Mouse (Mus musculus): Measurements from ENCODE around the gene F830045P16Rik. TPM values are rescaled to one million over a fixed set of nuclear protein-coding genes. Genes with fewer than 3 reads are reported as not detected.

The F830045P16Rik gene
- 0.41 and 0.70 TPM in 2 replicates for polyA plus RNA-seq (2015; fragmentation: Nextera tagmentation; extraction: Ambion mirVana)

DNA sequence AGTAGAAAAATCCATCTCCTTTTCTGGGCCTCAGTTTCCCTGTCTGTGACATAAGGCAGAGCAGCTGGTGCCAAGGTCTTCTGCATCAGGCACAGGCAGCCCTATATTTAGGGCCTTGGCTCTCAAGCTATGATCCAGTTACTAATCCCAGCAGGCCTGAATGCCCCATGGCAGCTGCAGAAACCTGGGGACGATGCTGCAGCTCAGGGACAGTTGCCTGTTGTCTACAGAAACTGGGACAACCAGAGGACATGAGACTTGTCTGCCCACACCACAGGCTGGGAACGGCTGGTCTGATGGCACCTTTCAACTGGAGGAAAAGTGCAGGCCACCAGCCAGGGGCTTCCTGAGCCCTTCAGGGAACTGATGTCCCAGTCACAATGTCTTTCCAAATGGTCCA is at the start of gene F830045P16Rik:
Gene F830045P16Rik (minus strand): TSS at position 226 of the 400 bp plus-strand sequence.
- no peaks in the 10 kb centered on the region for H3K27me3 ChIP-seq
- H3K4me3 ChIP-seq, result no peak within 1 kb of the TSS
- H3K4me2 ChIP-seq, result no peak within 1 kb of the TSS
- 47% methylated on average over 2 of the region's 2 CpGs for WGBS
- H3K27ac ChIP-seq, result no peak within 1 kb of the TSS
- H3K36me3 ChIP-seq, result no peaks in the 10 kb centered on the region
- ATAC-seq (ENCODE audit: insufficient number of reproducible peaks, low FRiP score, low TSS enrichment, low read depth), result 0 out of 2 replicates have a peak, but pooled peaks have one; percentile 52
- H3K9ac ChIP-seq, result no peak within 1 kb of the TSS
- H3K4me1 ChIP-seq, result peaks cover 8% of the 10 kb centered on the region
- H3K9me3 ChIP-seq, result no peaks in the 10 kb centered on the region

DNA sequence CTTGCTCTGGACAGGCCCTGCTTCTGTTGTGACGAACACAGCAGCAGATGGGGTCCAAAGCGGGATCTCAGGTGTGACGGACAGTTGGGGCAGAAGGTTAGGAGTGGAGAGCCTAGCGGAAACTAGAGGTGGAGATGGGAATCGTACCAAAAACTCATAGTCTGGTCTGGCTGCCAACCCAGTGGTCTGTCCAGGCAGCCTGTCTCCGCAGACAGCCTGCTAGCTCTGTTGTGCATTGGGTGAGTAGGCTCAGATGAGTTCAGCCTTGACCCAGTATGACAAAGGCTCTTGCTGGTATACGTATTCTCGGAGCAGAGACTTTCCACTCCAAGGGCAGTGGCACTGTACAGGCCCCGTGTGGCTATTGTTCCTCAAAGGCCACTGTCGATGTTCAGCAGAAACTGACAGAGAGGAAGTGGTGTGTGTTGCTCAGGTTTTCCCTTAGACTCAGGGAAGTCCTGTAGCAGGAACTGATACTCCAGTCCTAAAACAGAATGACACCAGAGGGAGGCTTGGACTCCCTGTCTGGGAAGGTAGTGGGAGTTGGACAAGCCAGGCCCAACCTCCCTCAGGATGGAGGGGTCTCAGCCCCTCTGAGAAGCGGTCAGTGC is 49.6 kb upstream of the F830045P16Rik start:
- Histone ChIP-seq H3K9me3 (no peaks in the 10 kb centered on the region), H3K4me1 (no peaks in the 10 kb centered on the region), H3K9ac (no peak overlapping the region), H3K36me3 (no peaks in the 10 kb centered on the region), H3K4me3 (no peak overlapping the region), H3K27ac (no peak overlapping the region), H3K27me3 (no peaks in the 10 kb centered on the region), H3K4me2 (no peak overlapping the region)
- WGBS, result 81% methylated on average over 11 of the region's 11 CpGs
- no peak for ATAC-seq (ENCODE audit: insufficient number of reproducible peaks, low FRiP score, low TSS enrichment, low read depth)

DNA sequence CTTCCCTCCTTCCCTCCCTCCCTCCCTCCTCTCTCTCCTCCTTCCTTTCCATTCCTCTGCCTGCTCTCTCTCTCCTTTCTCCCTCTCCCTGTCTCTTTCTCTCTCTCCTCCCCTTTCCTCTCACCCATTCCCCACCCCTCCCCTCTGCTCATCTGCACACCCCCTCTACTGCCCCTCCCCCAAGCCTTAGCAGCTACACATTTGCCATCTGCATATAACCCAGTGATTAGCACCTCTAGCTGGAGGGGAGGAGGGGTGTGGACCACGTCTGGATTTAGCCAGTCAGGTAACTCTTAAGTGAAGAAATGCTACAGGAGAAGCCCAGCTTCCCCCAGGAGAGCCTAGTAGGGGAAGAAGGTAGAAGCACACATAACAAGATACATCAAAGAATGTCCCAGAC is 48.5 kb upstream of the F830045P16Rik start:
- Histone ChIP-seq H3K27me3 (no peaks in the 10 kb centered on the region), H3K4me1 (no peaks in the 10 kb centered on the region), H3K4me3 (no peak overlapping the region), H3K36me3 (no peaks in the 10 kb centered on the region), H3K9ac (no peak overlapping the region), H3K27ac (no peak overlapping the region), H3K9me3 (no peaks in the 10 kb centered on the region), H3K4me2 (no peak overlapping the region)
- no peak for ATAC-seq (ENCODE audit: insufficient number of reproducible peaks, low FRiP score, low TSS enrichment, low read depth)
- 12% methylated on average over 1 of the region's 1 CpGs for WGBS

DNA sequence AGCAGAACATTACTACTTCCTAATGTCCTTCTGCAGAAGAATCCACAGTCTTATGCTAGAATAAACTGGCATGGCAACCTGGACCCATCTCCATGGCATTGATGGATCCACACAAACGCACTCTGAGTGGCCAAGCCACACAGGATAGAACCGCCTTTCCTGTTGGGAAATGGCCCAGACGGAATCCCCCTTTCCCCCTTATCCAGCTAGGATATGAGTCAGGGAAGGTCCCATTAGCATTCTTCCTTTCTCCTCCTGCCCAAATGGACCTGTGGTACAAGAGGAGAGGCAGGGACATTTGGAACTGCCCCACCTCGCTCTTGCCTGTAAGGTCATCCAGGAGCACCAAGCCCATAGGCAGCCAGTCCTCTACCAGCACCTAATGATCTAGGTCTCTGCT is 45.9 kb upstream of the F830045P16Rik start:
- 86% methylated on average over 4 of the region's 4 CpGs for WGBS
- no peak for ATAC-seq (ENCODE audit: insufficient number of reproducible peaks, low FRiP score, low TSS enrichment, low read depth)
- H3K4me2 ChIP-seq, result no peak overlapping the region
- H3K9me3 ChIP-seq, result no peaks in the 10 kb centered on the region
- H3K27ac ChIP-seq, result no peak overlapping the region
- H3K36me3 ChIP-seq, result no peaks in the 10 kb centered on the region
- H3K4me1 ChIP-seq, result no peaks in the 10 kb centered on the region
- no peak overlapping the region for H3K9ac ChIP-seq
- no peak overlapping the region for H3K4me3 ChIP-seq
- H3K27me3 ChIP-seq, result no peaks in the 10 kb centered on the region; the same call in 1 of the 2 replicates

DNA sequence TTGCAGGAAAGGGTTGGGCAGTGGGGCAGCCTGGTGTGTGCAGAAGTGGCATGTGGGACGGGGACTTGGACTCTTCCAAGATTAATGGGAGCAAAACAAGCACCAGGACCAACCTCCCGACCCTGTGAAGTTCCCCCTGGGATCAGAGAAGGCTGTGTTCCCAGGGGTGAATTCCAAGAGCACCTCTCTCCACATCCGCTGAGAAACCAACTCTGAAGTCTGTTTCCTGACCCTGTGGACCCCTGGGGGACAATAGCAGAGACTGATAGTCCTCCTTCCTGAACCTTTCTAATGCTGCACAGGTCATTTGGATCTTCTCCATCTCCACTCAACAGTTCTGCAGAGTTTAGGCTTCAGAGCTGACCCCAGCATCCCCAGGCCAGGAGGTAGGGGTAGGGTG is 45.4 kb upstream of the F830045P16Rik start:
- Histone ChIP-seq H3K4me1 (no peaks in the 10 kb centered on the region), H3K4me3 (no peak overlapping the region), H3K27me3 (no peaks in the 10 kb centered on the region; the same call in 1 of the 2 replicates), H3K4me2 (no peak overlapping the region), H3K27ac (no peak overlapping the region), H3K9ac (no peak overlapping the region), H3K36me3 (no peaks in the 10 kb centered on the region), H3K9me3 (no peaks in the 10 kb centered on the region)
- 47% methylated on average over 3 of the region's 3 CpGs for WGBS
- no peak for ATAC-seq (ENCODE audit: insufficient number of reproducible peaks, low FRiP score, low TSS enrichment, low read depth)

DNA sequence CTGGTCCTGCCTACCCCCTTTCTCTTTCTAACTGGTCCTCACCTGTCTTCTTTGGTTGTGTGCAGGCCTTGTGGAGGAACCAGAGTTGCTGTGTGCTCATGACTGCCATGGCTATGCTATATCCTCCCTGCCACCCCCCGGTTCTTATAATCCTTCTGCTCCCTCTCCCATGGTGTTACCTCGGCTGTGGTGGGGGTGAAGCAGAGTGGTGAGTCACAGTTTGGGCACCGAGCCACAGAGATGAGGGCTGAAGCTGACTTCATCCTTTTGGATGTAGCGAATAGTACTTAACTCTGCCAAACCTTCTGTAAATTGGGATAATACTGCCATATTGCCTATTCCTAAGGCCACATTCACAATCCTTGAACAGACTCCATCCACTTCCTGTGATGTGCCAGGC is 44.3 kb upstream of the F830045P16Rik start:
- H3K27ac ChIP-seq, result no peak overlapping the region
- 58% methylated on average over 4 of the region's 4 CpGs for WGBS
- no peaks in the 10 kb centered on the region for H3K36me3 ChIP-seq

DNA sequence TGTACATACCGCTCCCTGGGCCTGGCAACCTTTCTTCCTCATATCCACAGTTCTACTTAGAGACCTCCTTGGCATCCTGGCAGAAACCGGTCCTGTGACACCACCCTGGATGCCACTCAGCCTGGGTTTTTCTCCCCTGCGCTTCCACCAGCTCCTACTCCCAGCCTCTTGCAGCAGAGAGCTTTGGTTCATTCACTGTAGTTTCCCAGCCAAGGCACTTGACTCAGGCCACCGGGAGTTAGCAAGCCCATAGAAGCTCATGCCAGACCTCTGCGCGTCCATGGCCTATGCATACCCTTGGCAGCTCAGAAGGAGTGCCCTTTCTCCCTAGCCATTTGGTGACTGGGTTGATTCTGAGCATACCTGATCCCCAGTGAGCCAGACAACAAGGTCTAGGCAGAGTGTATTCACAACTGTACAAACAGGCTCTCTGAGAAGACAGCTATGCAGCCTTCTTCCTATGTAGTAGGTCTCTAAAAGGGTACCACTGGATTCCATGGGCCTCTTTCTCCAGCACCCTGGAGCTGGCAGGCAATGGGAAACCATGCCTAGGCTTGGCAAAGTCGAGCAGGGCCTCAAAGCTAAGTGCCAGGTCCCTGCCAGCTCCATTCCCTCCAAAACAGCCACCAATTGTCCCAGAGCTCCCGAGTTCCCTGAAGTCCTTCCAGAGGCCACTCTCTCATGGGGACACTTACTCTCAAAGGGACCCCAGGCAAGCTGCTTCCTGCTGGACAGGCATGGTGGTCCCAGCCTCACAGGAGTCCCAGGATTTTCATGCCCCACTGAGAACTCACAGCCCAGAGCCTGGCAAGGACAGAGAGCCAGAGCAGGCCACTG is 40.4 kb upstream of the F830045P16Rik start:
- Histone ChIP-seq H3K9me3 (no peaks in the 10 kb centered on the region), H3K4me1 (peaks cover 6% of the 10 kb centered on the region; the same call in 1 of the 2 replicates)

More for the DNA sequence above, 44.3 kb upstream of the F830045P16Rik start:
- no peak overlapping the region for H3K9ac ChIP-seq
- no peak for ATAC-seq (ENCODE audit: insufficient number of reproducible peaks, low FRiP score, low TSS enrichment, low read depth)
- H3K4me3 ChIP-seq, result no peak overlapping the region
- H3K9me3 ChIP-seq, result no peaks in the 10 kb centered on the region
- H3K27me3 ChIP-seq, result peaks cover under 1% of the 10 kb centered on the region; the same call in 1 of the 2 replicates
- H3K4me2 ChIP-seq, result no peak overlapping the region
- H3K4me1 ChIP-seq, result no peaks in the 10 kb centered on the region

DNA sequence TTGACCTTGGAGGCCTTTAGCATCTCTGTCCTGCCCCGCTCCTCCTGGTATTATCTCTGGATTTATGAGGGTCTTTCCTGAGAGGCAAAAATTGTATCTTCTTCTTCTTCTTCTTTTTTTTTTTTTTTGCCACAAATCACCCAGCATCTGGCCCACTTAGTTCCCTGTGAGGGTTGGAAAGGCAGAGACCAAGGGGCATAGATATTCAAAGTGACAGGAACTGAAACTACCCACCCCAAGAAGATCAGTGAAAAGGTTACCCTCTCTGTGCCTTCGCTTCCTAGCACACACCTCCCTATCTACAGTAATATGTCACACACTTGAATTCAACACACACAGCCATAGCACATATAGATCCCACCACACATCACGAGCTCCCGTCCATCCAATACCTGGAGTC is 38.7 kb upstream of the F830045P16Rik start:
- H3K4me1 ChIP-seq, result peaks cover 6% of the 10 kb centered on the region; the same call in 1 of the 2 replicates
- H3K4me2 ChIP-seq, result no peak overlapping the region
- H3K9me3 ChIP-seq, result no peaks in the 10 kb centered on the region
- no peak overlapping the region for H3K9ac ChIP-seq
- no peak overlapping the region for H3K27ac ChIP-seq
- no peak overlapping the region for H3K4me3 ChIP-seq
- H3K36me3 ChIP-seq, result no peaks in the 10 kb centered on the region
- 87% methylated on average over 4 of the region's 4 CpGs for WGBS
- no peak for ATAC-seq (ENCODE audit: insufficient number of reproducible peaks, low FRiP score, low TSS enrichment, low read depth)
- peaks cover 32% of the 10 kb centered on the region for H3K27me3 ChIP-seq

More for the DNA sequence above, 40.4 kb upstream of the F830045P16Rik start:
- no peak overlapping the region for H3K27ac ChIP-seq
- H3K4me2 ChIP-seq, result no peak overlapping the region
- no peak overlapping the region for H3K9ac ChIP-seq
- no peak overlapping the region for H3K4me3 ChIP-seq
- WGBS, result 86% methylated on average over 8 of the region's 8 CpGs
- ATAC-seq (ENCODE audit: insufficient number of reproducible peaks, low FRiP score, low TSS enrichment, low read depth), result no peak
- H3K27me3 ChIP-seq, result peaks cover 31% of the 10 kb centered on the region
- no peaks in the 10 kb centered on the region for H3K36me3 ChIP-seq

DNA sequence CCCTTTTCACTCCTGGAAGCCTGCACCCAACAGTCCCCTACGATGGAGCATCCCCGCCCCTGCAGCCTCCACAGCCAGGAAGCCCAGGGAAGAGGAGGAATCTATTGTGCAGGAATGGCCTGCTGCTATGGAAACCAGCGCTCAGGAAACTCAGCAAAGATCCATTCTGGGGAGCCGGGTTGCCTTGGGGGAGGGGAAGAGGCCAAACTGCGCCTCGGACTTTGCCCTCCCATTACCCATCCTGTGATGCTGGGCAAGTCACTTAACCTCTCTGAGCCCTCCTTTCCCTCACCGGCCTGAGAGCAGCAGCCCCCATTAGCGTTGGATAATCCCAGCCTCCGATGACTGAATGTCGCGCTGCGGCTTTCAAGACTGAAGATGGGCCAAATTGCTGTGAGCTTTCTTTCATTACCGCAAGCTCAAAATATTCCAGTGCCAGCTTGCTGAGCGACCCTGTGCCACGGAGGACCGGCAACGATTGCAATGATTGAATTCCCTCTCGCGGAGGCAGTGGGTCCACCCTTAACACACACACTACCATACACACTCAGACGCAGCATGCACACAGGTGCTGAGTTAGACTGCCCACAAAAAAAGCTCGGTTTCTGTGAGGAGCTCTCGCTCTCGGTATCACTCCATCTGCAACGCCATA is 38.1 kb upstream of the F830045P16Rik start:
- no peak overlapping the region for H3K27ac ChIP-seq

DNA sequence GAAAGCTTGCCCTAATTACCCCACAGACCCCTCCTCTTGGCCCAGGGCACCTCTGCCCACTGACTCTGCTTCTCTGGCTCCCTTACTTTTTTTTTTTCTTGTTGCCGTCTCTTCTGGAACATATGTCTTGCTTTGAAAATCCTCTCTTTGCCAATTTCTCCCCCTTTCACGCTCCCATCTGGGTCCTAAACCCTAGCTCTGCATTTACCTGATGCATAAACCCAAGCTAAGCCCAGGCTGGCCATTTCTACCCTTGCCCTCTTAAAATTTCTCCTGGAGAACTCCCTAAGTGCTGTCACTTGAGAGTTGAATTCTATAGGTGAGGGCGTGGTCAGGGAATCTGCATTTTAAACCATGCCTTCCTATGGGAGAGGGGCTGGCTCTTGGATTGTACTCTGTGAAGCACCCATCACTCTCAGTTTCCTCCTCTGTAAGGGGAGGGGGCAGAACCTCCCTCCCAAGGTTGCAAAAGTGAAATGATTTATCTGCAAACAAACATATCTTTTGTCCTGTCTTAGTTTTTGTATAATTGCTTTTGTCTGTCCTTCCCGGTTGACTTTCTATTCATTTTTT is 37.4 kb upstream of the F830045P16Rik start:
- no peak overlapping the region for H3K9ac ChIP-seq
- no peak overlapping the region for H3K4me3 ChIP-seq
- H3K27me3 ChIP-seq, result peaks cover 32% of the 10 kb centered on the region
- no peaks in the 10 kb centered on the region for H3K36me3 ChIP-seq
- 15% methylated on average over 4 of the region's 4 CpGs for WGBS
- no peak for ATAC-seq (ENCODE audit: insufficient number of reproducible peaks, low FRiP score, low TSS enrichment, low read depth)
- no peak overlapping the region for H3K27ac ChIP-seq
- H3K4me1 ChIP-seq, result peaks cover 6% of the 10 kb centered on the region; the same call in 1 of the 2 replicates
- no peaks in the 10 kb centered on the region for H3K9me3 ChIP-seq
- peak overlapping the region; percentile 37 for H3K4me2 ChIP-seq

More for the DNA sequence above, 38.1 kb upstream of the F830045P16Rik start:
- Histone ChIP-seq H3K4me2 (peak overlapping the region; percentile 37), H3K4me1 (peaks cover 6% of the 10 kb centered on the region; the same call in 1 of the 2 replicates), H3K9me3 (no peaks in the 10 kb centered on the region), H3K9ac (no peak overlapping the region), H3K36me3 (no peaks in the 10 kb centered on the region), H3K4me3 (no peak overlapping the region), H3K27me3 (peaks cover 32% of the 10 kb centered on the region)
- WGBS, result 15% methylated on average over 24 of the region's 24 CpGs
- ATAC-seq (ENCODE audit: insufficient number of reproducible peaks, low FRiP score, low TSS enrichment, low read depth), result no peak

DNA sequence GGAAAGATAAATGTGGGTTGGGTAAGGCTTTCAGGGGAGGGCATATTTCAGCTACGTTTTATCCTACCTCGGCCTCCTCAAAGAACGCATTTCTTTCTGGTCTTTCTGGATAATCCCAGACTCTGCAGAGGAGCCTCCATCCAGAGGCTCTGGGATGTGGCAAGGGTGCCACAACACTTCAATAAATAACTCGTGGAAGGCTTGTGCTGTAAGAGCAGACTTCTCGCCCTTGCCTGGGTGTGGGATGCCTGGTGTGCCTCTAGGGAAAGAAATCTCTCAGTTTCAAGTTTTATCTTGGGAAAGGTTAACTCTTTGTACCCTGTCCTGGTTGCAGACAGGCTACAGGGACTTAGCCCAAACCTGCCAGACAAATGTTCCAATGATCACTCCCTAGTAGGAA is 33.2 kb upstream of the F830045P16Rik start:
- 57% methylated on average over 5 of the region's 5 CpGs for WGBS
- H3K9me3 ChIP-seq, result no peaks in the 10 kb centered on the region
- no peak overlapping the region for H3K4me2 ChIP-seq
- no peak overlapping the region for H3K9ac ChIP-seq
- H3K4me1 ChIP-seq, result peaks cover 5% of the 10 kb centered on the region; the same call in 1 of the 2 replicates
- no peaks in the 10 kb centered on the region for H3K36me3 ChIP-seq
- H3K27me3 ChIP-seq, result peaks cover 28% of the 10 kb centered on the region
- H3K27ac ChIP-seq, result no peak overlapping the region
- no peak overlapping the region for H3K4me3 ChIP-seq
- no peak for ATAC-seq (ENCODE audit: insufficient number of reproducible peaks, low FRiP score, low TSS enrichment, low read depth)
